Mouse (Mus musculus) kidney, adult 2 months (tissue): Measurements from ENCODE around the gene Upk3a. TPM values are rescaled to one million over a fixed set of nuclear protein-coding genes. Genes with fewer than 3 reads are reported as not detected.
"Not testable (repeated sequence)": the region's sequence is repeated elsewhere in the genome, so short reads cannot be mapped to it uniquely, and the experiment has no call there.

Experiments
- DNase-seq: peaks from one replicate; pipeline ENCODE4 v3.0.0; 2021
- H3K27ac ChIP-seq: fragments of 200-500 bp; 2 replicates; pipeline ENCODE4 v1.5.1; 2012; ENCODE audit warnings: low read depth, low read length, control low read depth, inconsistent platforms; ENCODE audit not compliant: insufficient read depth
- H3K27me3 ChIP-seq: fragments of 200-500 bp; replicated peaks from 2 replicates; pipeline ENCODE4 v1.6.1; 2012; ENCODE audit warnings: mild to moderate bottlenecking, moderate library complexity, low read length, inconsistent platforms; ENCODE audit not compliant: control insufficient read depth, insufficient read depth
- H3K36me3 ChIP-seq: fragments of 200-500 bp; 2 replicates; pipeline ENCODE4 v1.6.1; 2012; ENCODE audit warnings: mild to moderate bottlenecking, moderate library complexity, low read length, inconsistent platforms; ENCODE audit not compliant: control insufficient read depth, insufficient read depth
- H3K4me1 ChIP-seq: fragments of 200-500 bp; 2 replicates; pipeline ENCODE4 v1.6.1; 2011; ENCODE audit warnings: low read length; ENCODE audit not compliant: control insufficient read depth, insufficient read depth
- H3K4me3 ChIP-seq: fragments of 200-500 bp; 2 replicates; pipeline ENCODE4 v1.5.1; 2011; ENCODE audit warnings: mild to moderate bottlenecking, low read depth, low read length, control low read depth; ENCODE audit not compliant: insufficient read depth
- CTCF ChIP-seq: fragments of 200-500 bp; conservative IDR thresholded peaks from 2 replicates; pipeline ENCODE4 v1.5.1; 2011; ENCODE audit warnings: low read depth, mild to moderate bottlenecking, control low read depth, low read length, moderate library complexity, mixed read lengths; ENCODE audit not compliant: insufficient read depth, insufficient read length
- POLR2A ChIP-seq: fragments of 200-500 bp; IDR thresholded peaks from one replicate; pipeline ENCODE4 v1.6.1; 2011; ENCODE audit warnings: low read depth, low read length, control low read depth
- WGBS: fragments of 180-500 bp; shearing (Covaris S2); methylation state at CpG from one replicate; pipeline ENCODE4 v1.1.7; 2018; 5-methylcytosine and 5-hydroxymethylcytosine counted together
- polyA plus RNA-seq: library from polyadenylated mRNA; depleted of rRNA; stranded (reverse); fragments of >200 nt; gene quantifications from 2 replicates; pipeline ENCODE4 v1.2.3, GENCODE M21; 2012

Gene Upk3a
- polyA plus RNA-seq, 1 experiment: 19.6 TPM

DNA sequence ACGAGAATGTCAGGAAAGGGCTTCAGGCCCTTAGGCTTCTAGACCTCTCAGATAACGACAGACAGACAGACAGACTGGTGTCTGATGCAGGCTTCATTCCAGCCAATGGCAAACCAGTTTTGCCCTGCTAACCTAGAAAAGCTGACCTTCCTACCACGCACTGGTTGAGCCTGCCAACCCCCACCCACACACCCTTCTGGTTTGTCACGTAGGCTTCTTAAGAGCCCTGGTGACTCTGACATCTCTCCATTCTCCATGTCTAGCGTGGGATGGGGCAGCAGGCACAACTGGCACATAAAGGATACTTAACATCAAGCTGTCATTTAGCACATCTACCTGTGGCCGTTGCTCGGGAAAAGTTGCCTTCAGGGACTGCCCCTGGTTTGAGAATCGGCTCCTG is 7.3 kb upstream of the Upk3a start:
- Histone ChIP-seq H3K4me3 (no peak overlapping the region), H3K36me3 (no peaks in the 10 kb centered on the region), H3K27ac (no peak overlapping the region), H3K4me1 (no peaks in the 10 kb centered on the region; the same call in 1 of the 2 replicates), H3K27me3 (no peaks in the 10 kb centered on the region)
- no peak for TF ChIP-seq POLR2A
- no peak for TF ChIP-seq CTCF
- 84% methylated on average over 8 of the region's 8 CpGs for WGBS
- no peak for DNase-seq

DNA sequence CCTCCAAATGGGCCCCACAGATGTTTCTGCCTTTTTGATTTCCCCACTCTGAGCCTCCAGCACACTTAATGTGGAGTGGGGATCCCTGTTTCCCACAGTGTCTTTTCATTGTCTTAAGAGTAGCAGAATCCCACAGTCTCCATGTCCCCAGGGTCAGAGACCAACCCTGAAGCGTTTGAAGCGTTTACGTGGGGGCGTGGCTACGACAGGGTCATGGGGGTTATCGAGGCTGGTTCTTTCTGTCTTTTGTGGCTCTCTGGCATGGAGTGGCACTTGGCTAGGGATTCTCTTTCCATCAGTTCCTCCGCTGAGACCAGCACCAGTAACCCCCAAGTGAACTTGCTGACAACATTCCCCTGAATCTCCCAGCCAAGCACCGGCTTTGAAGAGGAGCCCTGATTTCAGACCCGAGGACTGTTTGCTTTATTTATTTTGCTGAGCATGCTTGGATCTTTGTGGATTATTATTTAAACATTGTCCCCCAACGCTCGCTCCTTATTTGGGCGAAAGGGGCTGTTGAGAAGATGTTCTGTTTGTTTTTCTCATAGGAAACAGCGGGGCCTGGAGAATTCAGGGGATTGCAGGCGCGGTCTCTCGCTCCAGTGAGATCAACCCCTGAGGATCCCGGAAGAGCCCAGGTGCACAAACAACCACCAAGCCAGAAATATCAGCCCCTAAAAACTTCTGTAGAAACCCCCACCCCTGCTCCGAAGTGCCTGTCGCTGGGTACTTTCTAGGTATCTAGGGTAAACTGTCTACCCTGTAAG is 4.9 kb upstream of the Upk3a start:
- Histone ChIP-seq H3K27me3 (no peaks in the 10 kb centered on the region), H3K36me3 (no peaks in the 10 kb centered on the region), H3K27ac (no peak overlapping the region), H3K4me3 (no peak overlapping the region), H3K4me1 (no peaks in the 10 kb centered on the region; the same call in 1 of the 2 replicates)
- no peak for TF ChIP-seq CTCF
- no peak for TF ChIP-seq POLR2A
- 28% methylated on average over 19 of the region's 19 CpGs for WGBS
- no peak for DNase-seq

DNA sequence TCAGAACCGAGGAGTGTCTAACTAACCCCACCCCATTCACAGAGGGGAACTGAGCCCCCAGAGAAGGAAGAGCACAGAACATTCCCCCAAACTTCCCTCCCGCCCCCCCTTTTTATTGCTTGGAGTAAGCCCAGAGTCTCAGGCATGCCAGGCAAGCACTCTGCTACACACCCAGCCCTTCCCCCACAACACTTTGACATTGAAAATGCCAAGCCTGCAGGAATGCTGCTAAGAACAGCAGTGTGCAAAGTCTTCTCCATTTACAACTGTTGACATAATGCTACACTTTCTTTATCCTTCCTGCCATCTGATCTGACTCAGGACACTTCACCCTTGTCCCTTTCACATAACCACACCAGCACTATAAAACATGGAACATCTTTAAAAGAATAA is 4.3 kb upstream of the Upk3a start:
- H3K27me3 ChIP-seq: no peaks in the 10 kb centered on the region
- TF ChIP-seq POLR2A (no peak), CTCF (no peak)
- peak; percentile 56 for DNase-seq
- no peaks in the 10 kb centered on the region for H3K36me3 ChIP-seq
- H3K27ac ChIP-seq: no peak overlapping the region
- H3K4me1 ChIP-seq: no peaks in the 10 kb centered on the region; the same call in 1 of the 2 replicates
- H3K4me3 ChIP-seq: no peak overlapping the region
- 24% methylated on average over 2 of the region's 2 CpGs for WGBS

DNA sequence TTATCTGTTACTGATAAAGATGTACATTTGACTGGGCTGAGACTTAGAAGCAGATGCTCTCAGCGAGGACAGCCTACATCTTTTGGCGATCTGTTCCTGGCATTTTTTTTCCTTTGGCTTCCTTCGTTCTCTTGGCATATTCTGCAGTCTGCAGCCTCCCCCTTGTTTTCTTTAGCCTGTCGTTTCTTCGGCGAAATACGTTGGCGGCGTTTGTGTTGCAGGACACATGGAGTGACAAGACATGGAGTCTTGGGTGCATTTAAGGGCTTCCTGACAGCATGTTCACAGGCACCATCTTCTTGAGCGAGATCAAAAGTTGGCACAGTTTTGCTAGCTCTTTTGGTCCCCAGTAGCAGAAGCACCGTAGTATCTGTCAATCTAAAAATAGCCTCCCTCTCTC is 1.2 kb upstream of the Upk3a start:
- Histone ChIP-seq H3K27me3 (no peaks in the 10 kb centered on the region), H3K4me1 (no peaks in the 10 kb centered on the region; the same call in 1 of the 2 replicates), H3K4me3 (no peak overlapping the region), H3K27ac (no peak overlapping the region), H3K36me3 (no peaks in the 10 kb centered on the region)
- TF ChIP-seq CTCF: no peak
- no peak for TF ChIP-seq POLR2A
- no peak for DNase-seq
- WGBS: 84% methylated on average over 11 of the region's 11 CpGs

DNA sequence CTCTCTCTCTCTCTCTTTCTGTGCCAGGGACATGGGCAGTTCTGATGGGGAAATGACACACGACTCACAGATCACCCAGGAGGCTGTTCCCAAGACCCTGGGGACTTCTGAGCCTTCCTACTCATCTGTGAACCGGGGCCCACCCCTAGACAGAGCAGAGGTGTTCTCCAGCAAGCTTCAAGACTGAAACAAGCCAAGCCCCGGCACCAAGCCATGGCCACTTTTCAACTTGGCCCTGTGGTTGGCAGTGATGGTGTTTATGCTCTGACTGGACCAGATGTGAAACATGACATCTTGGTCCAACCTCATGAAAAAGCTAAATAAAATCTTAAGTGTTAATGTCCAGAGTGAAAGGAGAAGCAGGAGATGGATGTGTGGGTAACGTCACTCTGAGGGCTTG is 5.3 kb downstream of the Upk3a start:
- no peak for DNase-seq
- WGBS: 63% methylated on average over 4 of the region's 4 CpGs
- no peaks in the 10 kb centered on the region for H3K27me3 ChIP-seq
- no peaks in the 10 kb centered on the region for H3K4me1 ChIP-seq
- H3K4me3 ChIP-seq: no peak overlapping the region
- no peak overlapping the region for H3K27ac ChIP-seq
- no peaks in the 10 kb centered on the region for H3K36me3 ChIP-seq
- TF ChIP-seq CTCF: no peak
- no peak for TF ChIP-seq POLR2A

DNA sequence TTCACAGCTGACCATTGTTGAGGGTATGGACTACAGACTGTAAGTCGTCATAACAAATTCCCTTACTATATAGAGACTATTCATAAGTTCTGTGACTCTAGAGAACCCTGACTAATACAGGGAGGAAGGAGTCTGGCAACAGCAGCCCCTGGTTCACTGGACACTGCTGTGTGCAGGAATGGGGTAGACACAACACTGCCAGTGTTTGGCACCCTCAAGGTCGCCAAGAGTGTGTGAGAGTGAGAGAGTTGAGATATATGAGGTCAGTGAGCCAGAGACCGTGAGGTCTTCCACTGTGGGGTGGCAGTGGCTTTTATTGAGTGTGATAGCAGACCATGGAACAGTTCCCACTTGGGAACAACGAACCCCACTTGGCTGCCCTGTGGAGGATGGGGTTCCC is 9.3 kb downstream of the Upk3a start:
- DNase-seq: no peak
- whole genome bisulfite sequencing: 85% methylated on average over 4 of the region's 4 CpGs
- TF ChIP-seq POLR2A (no peak), CTCF (no peak)
- no peak overlapping the region for H3K27ac ChIP-seq
- no peaks in the 10 kb centered on the region for H3K4me1 ChIP-seq
- H3K36me3 ChIP-seq: no peaks in the 10 kb centered on the region
- H3K27me3 ChIP-seq: no peaks in the 10 kb centered on the region
- H3K4me3 ChIP-seq: no peak overlapping the region

DNA sequence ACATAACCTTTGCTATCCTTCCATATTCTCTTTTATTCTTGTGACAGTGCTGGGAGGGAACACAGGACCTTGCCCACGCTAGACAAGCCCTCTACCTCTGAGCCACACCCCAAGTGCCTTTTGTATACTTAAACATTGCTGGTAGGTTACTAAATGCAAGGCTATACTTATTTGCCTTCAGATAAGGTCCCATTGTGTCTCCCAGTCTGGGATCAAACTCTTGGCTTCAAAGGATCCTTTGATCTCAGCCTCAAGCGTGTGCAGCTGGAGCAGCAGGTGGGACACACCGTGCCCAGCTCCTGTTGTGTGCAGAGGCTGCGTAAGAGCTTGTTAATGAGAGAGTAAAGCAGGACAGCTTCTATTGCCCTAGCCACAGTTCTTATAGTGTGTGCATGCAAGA is 10.8 kb downstream of the Upk3a start:
- no peak overlapping the region for H3K27ac ChIP-seq
- 64% methylated on average over 4 of the region's 4 CpGs for WGBS
- no peaks in the 10 kb centered on the region for H3K36me3 ChIP-seq
- H3K4me3 ChIP-seq: no peak overlapping the region
- no peaks in the 10 kb centered on the region for H3K27me3 ChIP-seq
- H3K4me1 ChIP-seq: no peaks in the 10 kb centered on the region
- DNase-seq: no peak
- TF ChIP-seq CTCF (no peak), POLR2A (no peak)

DNA sequence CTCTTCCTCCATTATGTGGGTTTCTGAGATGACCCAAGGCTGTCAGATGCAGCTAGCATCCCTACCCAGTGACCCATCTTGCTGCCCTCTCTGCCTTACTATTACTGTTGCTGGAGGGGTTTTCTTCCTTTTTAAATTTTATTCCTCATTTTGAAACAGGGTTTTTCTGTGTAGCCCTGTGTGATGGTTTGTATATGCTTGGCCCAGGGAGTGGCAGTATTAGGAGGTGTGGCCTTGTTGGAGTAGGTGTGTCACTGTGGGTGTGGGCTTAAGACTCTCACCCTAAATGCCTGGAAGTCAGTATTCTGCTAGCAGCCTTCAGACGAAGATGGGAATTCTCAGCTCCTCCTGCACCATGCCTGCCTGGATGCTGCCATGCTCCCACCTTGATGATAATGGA is 11.7 kb downstream of the Upk3a start, which contains the start of gene Fam118a:
Gene Fam118a, plus strand, starts transcription at position 301 of the 400 bp plus-strand sequence.
- not testable (repeated sequence) for DNase-seq, H3K4me1 ChIP-seq, H3K27me3 ChIP-seq, H3K4me3 ChIP-seq, H3K36me3 ChIP-seq, H3K27ac ChIP-seq
- 67% methylated on average over 1 of the region's 1 CpGs for WGBS

DNA sequence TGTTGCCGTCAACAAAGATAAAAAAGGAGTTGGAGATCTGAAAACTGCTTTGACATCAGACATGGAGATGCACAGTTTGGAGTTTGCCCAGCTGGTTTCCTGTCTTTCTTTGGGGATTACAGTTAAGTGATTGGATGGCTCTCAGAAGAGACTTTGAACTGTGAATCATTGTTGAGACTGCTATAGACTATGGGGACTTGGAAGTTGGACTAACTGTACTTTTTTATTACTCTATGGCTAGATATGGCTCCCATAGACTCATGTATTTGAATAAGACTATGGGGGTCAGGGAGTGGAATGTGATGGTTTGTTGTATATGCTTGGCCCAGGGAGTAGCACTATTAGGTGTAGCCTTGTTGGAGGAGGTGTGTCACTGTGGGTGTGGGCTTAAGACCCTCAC is 13.7 kb downstream of the Upk3a start:
- 36% methylated on average over 1 of the region's 1 CpGs for WGBS

More for the DNA sequence above, 13.7 kb downstream of the Upk3a start:
- DNase-seq, H3K4me1 ChIP-seq, H3K4me3 ChIP-seq, H3K27me3 ChIP-seq, H3K27ac ChIP-seq, H3K36me3 ChIP-seq: not testable (repeated sequence)
